Mouse (Mus musculus) heart, embryonic 15.5 days (tissue): ENCODE data around the gene C9orf72. TPM values are rescaled to one million over a fixed set of nuclear protein-coding genes. Genes with fewer than 3 reads are reported as not detected.

ENCODE experiments used
- ATAC-seq: fragments of 200-750 bp; cut with Nextera tagmentation; replicated peaks from 2 replicates; pipeline ENCODE4 v1.8.0; 2017; ENCODE audit warnings: low read depth, moderate TSS enrichment; ENCODE audit not compliant: insufficient number of reproducible peaks, insufficient read depth, low FRiP score
- H3K27ac ChIP-seq: fragments of 300-500 bp; sonication (generic); 2 replicates; pipeline ENCODE4 v1.5.1; 2015; ENCODE audit warnings: mild to moderate bottlenecking, inconsistent platforms
- H3K27me3 ChIP-seq: fragments of 300-500 bp; sonication (generic); 2 replicates; pipeline ENCODE4 v1.6.1; 2015; ENCODE audit warnings: inconsistent platforms
- H3K36me3 ChIP-seq: fragments of 300-500 bp; sonication (generic); 2 replicates; pipeline ENCODE4 v1.6.1; 2015; ENCODE audit warnings: mild to moderate bottlenecking, inconsistent platforms
- H3K4me1 ChIP-seq: fragments of 300-500 bp; sonication (generic); replicated peaks from 2 replicates; pipeline ENCODE4 v1.6.1; 2015; ENCODE audit warnings: inconsistent platforms
- H3K4me2 ChIP-seq: fragments of 300-500 bp; sonication (generic); 2 replicates; pipeline ENCODE4 v1.6.1; 2015; ENCODE audit warnings: inconsistent platforms, mild to moderate bottlenecking, moderate library complexity
- H3K4me3 ChIP-seq: fragments of 300-500 bp; sonication (generic); 2 replicates; pipeline ENCODE4 v1.5.1; 2015; ENCODE audit warnings: mild to moderate bottlenecking, inconsistent platforms
- H3K9ac ChIP-seq: fragments of 300-500 bp; sonication (generic); 2 replicates; pipeline ENCODE4 v1.6.1; 2015; ENCODE audit warnings: mild to moderate bottlenecking, inconsistent platforms
- H3K9me3 ChIP-seq: fragments of 300-500 bp; sonication (generic); replicated peaks from 2 replicates; pipeline ENCODE4 v1.6.1; 2016; ENCODE audit warnings: inconsistent platforms
- WGBS: fragments of 180-500 bp; shearing (Covaris S2); methylation state at CpG from one replicate; pipeline ENCODE4 v1.1.7; 2015; ENCODE audit warnings: mixed read lengths; 5-methylcytosine and 5-hydroxymethylcytosine counted together
- polyA plus RNA-seq: library from polyadenylated mRNA; unstranded; fragments of >200 nt; fragmentation: Nextera tagmentation; extraction: Ambion mirVana; gene quantifications from 2 replicates; pipeline ENCODE4 v1.2.1, GENCODE M21; 2015

Gene C9orf72
- polyA plus RNA-seq, 1 experiment from 2014 or later = 20.1 TPM

DNA sequence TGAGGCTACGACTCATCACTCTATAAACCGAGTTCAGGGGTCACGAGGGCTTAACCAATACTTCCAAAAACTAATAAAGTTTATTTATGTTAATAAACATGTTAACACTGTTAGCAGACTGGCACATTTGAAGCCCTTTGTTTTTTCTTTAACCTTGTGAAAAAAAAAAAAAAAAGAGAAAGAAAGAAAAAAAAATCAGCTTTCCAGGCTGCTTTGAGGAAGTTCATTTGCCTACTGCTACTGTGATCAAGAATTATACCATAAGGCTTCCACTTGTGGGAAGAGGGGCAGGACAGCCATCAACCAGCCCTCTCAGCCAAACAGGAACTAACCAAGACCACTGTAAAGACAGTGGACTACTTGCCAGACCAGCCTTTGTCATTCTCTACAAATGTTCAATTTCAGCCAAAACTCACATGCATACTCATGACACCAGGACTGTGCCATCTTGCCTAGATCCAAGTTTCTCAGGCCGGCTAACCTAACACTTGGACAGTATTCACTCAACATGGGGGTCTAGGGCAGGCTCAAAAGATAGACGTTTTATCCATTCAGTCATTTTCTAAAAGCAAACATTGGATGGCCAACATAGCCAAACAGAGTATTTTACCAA lies 2.5 kb downstream of the C9orf72 start:
- Histone ChIP-seq H3K4me1 (peaks cover 21% of the 10 kb centered on the region), H3K4me3 (no peak overlapping the region), H3K27ac (no peak overlapping the region), H3K9me3 (no peaks in the 10 kb centered on the region), H3K27me3 (no peaks in the 10 kb centered on the region), H3K9ac (no peak overlapping the region), H3K36me3 (no peaks in the 10 kb centered on the region), H3K4me2 (no peak overlapping the region)
- 89% methylated on average over 5 of the region's 5 CpGs for WGBS
- no peak for ATAC-seq

DNA sequence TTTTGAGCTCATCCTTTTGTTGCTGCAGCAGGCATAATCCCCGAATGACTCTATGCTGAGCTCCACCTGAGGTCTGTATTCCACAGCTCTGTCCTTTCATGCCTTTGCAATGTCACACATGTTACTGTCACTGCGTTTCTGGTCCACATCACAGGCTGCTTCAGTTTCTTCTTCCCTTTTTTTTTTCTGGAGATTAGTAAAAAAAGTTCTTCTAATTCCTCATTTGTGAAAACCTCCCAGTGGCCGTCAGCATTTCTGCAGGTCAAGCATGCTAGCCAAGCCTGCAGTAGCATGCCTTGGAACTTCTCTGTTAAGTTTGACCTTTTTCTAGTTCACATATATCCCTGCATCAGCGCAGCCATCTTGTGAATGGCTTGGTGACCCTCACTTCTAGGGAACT lies 4.1 kb downstream of the C9orf72 start:
- no peaks in the 10 kb centered on the region for H3K27me3 ChIP-seq
- 56% methylated on average over 4 of the region's 4 CpGs for WGBS
- no peak overlapping the region for H3K27ac ChIP-seq
- H3K9me3 ChIP-seq = no peaks in the 10 kb centered on the region
- peaks cover 21% of the 10 kb centered on the region for H3K4me1 ChIP-seq
- no peak overlapping the region for H3K4me3 ChIP-seq
- H3K36me3 ChIP-seq = peaks cover 6% of the 10 kb centered on the region; the same call in 1 of the 2 replicates
- H3K4me2 ChIP-seq = no peak overlapping the region
- no peak for ATAC-seq
- no peak overlapping the region for H3K9ac ChIP-seq

DNA sequence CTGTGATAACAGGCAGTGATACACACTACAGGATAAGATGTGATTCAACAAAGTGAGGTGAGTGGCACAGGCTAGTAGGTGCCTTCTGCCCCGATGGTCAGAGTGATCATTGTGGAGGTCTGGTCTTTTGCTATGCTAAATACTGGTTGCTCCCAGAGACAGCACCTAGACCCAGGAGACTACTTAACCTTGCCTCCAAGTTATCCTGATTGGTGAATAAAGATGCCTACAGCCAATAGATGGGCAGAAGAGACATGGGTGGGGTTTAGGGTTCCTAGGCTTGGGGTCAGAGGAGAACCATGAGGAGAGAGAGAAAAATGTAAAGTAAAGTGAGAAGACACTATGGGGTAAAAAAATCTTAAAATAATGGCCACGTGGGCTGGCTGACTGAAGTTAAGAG lies 4.8 kb downstream of the C9orf72 start:
- 48% methylated on average over 2 of the region's 2 CpGs for WGBS
- Histone ChIP-seq H3K4me3 (no peak overlapping the region), H3K36me3 (peaks cover 9% of the 10 kb centered on the region), H3K27me3 (no peaks in the 10 kb centered on the region), H3K27ac (no peak overlapping the region; the same call in 1 of the 2 replicates), H3K4me1 (peaks cover 21% of the 10 kb centered on the region), H3K9ac (no peak overlapping the region), H3K9me3 (no peaks in the 10 kb centered on the region), H3K4me2 (no peak overlapping the region)
- no peak for ATAC-seq

DNA sequence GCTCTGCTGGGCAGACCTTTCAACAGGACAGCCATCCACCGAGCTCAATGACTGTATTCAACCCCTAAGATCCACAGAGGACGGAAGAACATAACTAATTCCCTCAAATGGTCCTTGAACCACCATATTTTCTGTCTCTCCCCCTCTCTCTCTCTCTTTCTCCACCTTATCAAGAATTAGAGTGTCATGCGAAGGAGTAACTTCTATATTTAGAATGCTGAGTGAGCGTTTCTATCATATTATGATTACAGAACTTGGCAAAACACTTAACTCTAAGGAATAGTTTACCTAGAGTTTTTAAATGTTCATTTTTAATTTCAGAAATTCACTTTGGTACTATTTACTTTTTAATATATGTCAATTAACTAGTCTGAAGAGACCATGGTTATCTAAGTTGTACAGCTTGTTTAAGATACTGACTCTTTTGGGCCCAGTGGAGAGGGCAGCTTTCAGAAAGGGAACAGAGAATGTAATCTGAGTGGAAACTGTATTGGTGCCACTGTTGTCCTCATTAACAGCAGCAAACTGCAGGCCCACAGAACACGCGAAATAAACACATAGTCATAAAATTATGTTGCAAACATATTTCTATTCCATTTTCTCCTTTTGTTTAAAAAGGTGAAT lies 5.8 kb downstream of the C9orf72 start:
- no peaks in the 10 kb centered on the region for H3K27me3 ChIP-seq
- no peak for ATAC-seq
- no peak overlapping the region for H3K9ac ChIP-seq
- 39% methylated on average over 6 of the region's 6 CpGs for WGBS
- H3K9me3 ChIP-seq = no peaks in the 10 kb centered on the region
- peaks cover 18% of the 10 kb centered on the region for H3K36me3 ChIP-seq
- H3K27ac ChIP-seq = peak overlapping the region; percentile 70
- H3K4me1 ChIP-seq = peaks cover 21% of the 10 kb centered on the region
- H3K4me2 ChIP-seq = no peak overlapping the region
- H3K4me3 ChIP-seq = no peak overlapping the region

DNA sequence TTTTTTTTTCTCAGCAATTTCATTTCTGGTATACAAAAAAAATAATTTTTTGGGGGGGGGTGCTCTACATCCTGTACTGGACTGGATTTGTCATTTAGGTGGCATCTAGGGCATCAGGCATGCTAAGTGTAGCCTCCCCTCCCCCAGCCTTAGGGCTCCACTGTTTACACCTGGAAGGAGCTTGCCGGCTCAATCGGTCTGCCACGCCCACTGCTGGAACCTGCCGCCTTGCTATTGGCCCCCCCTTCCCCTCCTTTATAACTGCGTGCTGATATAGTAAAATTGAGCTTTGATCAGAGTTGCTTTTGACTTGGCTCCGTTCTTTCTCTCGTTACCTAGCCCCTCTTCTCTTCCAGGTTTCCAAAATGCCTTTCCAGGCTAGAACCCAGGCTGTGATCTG lies 21.3 kb downstream of the C9orf72 start:
- Histone ChIP-seq H3K27me3 (no peaks in the 10 kb centered on the region), H3K4me1 (no peaks in the 10 kb centered on the region), H3K27ac (no peak overlapping the region), H3K4me3 (no peak overlapping the region), H3K9me3 (no peaks in the 10 kb centered on the region), H3K36me3 (peaks cover 37% of the 10 kb centered on the region), H3K4me2 (no peak overlapping the region), H3K9ac (no peak overlapping the region)
- 69% methylated on average over 7 of the region's 7 CpGs for WGBS
- ATAC-seq = no peak

DNA sequence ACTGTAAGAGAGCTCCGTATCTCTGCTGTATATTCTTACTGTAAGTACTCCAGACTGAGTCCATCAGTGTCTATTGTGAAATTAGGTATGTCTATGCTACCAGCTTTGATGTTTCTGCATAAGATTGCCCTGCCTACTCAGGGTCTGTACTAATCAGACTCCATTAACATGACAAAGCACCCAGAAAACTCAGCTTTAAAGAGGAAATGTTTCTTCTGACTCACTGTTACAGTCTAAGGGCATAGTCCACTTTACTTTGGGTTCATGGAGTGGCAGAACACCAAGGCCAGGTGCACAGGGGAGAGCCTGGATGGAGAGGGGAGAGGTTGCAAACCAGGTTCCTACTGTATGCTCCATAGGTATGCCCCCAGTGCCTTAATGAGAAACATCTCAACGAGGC lies 22.3 kb downstream of the C9orf72 start:
- Histone ChIP-seq H3K9ac (no peak overlapping the region), H3K4me3 (no peak overlapping the region), H3K4me2 (no peak overlapping the region), H3K27me3 (no peaks in the 10 kb centered on the region), H3K36me3 (peaks cover 37% of the 10 kb centered on the region), H3K4me1 (no peaks in the 10 kb centered on the region), H3K9me3 (no peaks in the 10 kb centered on the region), H3K27ac (no peak overlapping the region)
- ATAC-seq = no peak
- 88% methylated on average over 2 of the region's 2 CpGs for WGBS

DNA sequence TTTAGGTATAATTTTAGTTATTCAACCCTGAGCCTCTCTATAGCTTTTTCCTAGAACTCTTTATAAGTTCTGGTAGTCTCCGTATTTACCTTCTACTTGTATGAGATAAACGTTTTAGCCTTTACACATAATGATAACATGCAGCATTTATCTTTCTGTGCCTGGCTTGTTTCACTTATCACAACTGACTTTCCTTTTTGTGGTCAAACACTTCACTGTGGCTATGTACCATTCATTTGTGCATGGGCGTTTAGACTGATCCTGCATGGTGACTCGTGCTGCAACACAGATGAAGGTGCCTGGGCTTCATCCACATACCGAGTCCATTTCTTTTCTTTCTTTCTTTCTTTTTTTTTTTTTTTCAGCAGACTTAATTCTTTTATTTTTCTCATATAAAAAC lies 24.3 kb downstream of the C9orf72 start:
- no peak overlapping the region for H3K4me3 ChIP-seq
- no peaks in the 10 kb centered on the region for H3K4me1 ChIP-seq
- H3K27ac ChIP-seq = no peak overlapping the region
- ATAC-seq = no peak
- no peak overlapping the region for H3K4me2 ChIP-seq
- peaks cover 44% of the 10 kb centered on the region for H3K36me3 ChIP-seq
- WGBS = 73% methylated on average over 5 of the region's 5 CpGs
- H3K27me3 ChIP-seq = no peaks in the 10 kb centered on the region
- H3K9ac ChIP-seq = no peak overlapping the region
- no peaks in the 10 kb centered on the region for H3K9me3 ChIP-seq

DNA sequence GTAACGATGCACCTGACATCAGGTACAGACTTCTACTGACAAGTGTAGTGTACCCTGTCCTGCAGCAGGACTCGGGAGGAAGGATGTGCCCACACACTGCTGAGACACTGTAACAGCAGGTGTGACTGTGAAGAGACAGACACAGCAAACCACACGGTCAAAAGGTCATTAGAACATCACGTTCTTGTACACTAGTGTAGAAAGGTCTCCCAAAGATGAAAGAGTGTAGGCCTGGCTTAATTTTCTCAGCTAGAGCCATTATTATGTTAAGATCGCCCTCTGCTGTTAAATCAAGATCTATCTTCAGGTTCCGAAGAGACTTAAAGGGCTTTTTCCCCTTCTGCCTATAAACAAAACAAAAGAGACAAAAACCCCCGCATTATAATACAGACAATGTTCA lies 33.2 kb downstream of the C9orf72 start:
- H3K4me2 ChIP-seq = no peak overlapping the region
- no peak overlapping the region for H3K9ac ChIP-seq
- H3K36me3 ChIP-seq = peaks cover 16% of the 10 kb centered on the region; the same call in 1 of the 2 replicates
- no peaks in the 10 kb centered on the region for H3K9me3 ChIP-seq
- no peak overlapping the region for H3K4me3 ChIP-seq
- no peak for ATAC-seq
- H3K4me1 ChIP-seq = peaks cover 7% of the 10 kb centered on the region
- no peaks in the 10 kb centered on the region for H3K27me3 ChIP-seq
- no peak overlapping the region for H3K27ac ChIP-seq
- WGBS = 41% methylated on average over 7 of the region's 7 CpGs

DNA sequence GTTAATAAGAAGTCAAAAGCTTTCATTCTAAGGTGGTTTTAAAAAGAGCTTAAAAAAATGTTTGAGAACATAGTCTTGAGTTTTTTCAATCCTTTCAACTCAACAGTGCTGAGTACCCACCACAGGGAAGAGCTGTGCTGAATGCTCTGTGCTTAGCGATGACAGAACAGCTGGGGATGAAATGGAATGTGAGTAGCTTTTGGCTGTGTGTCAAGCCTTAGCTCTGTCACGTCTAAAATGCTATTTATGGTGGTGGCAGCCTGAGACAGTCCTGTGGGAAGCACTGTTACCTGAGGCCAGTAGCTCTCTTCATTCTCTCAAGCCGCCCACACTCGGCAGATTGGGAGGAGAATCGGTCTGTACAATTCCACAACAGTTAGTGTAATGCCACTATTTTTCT lies 36.2 kb downstream of the C9orf72 start:
- H3K36me3 ChIP-seq = peaks cover 7% of the 10 kb centered on the region; the same call in 1 of the 2 replicates
- H3K27ac ChIP-seq = peak overlapping the region; percentile 32; the same call in 1 of the 2 replicates

DNA sequence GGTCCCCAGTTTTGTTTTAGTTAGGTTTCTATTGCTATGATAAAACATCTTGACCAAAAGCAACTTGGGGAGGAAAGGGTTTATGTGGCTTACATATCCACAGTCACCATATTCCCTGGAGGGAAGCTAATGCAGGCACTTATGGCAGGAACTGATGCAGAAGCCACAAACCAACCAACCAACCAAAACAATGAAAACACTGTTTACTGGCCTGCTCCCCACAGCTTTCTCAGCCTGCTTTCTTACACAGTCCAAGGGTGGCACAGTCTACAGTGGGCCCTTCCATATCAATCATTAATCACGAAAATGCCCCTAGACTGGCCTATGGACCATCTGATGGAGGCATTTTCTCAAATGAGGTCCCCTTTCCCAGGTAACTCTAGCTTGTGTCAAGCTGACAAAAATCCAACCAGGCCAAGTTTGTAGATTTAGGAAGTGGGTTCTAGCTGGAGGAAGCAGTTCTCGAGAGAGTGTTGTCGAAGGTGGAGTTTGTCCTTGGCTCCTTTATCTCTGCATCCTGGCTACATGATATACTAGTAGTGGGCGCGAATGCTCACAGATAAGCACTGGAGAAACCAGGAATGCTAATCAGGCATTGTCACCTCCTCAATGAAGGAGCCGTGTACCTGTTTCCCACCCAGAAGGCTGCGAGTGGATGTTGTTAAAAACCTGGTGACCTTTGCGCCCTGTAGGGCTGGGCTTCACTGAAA lies 38.2 kb downstream of the C9orf72 start:
- Histone ChIP-seq H3K4me1 (peaks cover 7% of the 10 kb centered on the region), H3K27ac (no peak overlapping the region), H3K36me3 (no peaks in the 10 kb centered on the region; the same call in 1 of the 2 replicates), H3K4me2 (no peak overlapping the region), H3K9ac (no peak overlapping the region), H3K9me3 (no peaks in the 10 kb centered on the region), H3K27me3 (no peaks in the 10 kb centered on the region), H3K4me3 (no peak overlapping the region)
- no peak for ATAC-seq
- 73% methylated on average over 8 of the region's 8 CpGs for WGBS

More for the DNA sequence above, 36.2 kb downstream of the C9orf72 start:
- Histone ChIP-seq H3K4me3 (no peak overlapping the region), H3K9me3 (no peaks in the 10 kb centered on the region), H3K9ac (no peak overlapping the region), H3K4me1 (peaks cover 7% of the 10 kb centered on the region), H3K27me3 (no peaks in the 10 kb centered on the region), H3K4me2 (no peak overlapping the region)
- ATAC-seq = peak; percentile 50; the same call in 1 of the 2 replicates
- 47% methylated on average over 5 of the region's 5 CpGs for WGBS

DNA sequence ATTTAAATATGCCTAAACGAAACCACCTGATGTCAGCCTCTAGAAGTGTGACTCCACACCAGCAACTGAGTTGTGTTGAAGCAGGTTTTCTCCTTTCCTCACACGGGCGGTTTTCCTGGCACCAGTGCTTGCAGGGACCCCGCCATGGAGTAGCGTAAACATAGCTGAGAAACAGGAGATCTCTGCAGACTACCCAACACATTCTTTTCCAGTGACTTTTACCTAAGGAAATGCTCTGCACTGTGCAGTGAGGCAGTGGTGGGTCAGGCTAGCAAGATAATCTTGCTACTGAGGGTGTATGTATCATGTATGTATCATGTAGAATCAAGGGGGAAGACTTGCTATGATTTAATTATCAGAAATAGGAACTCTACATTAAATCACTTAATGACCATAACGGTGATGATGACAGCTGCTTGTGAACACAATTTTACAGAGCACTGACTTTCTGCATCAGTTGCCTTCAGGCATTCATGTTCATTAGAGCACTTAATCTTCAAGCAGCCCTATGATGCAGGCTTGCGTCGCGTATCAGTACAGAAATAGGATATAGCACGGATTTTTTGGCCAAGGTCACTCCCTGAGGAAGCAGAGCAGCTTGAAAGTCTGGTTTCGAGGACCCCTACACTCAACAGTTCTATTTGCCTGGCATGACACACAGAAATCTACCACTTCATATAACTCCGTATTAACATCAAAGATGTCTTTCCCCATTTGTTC lies 47.9 kb downstream of the C9orf72 start:
- 64% methylated on average over 12 of the region's 12 CpGs for WGBS
- Histone ChIP-seq H3K9ac (no peak overlapping the region), H3K4me3 (no peak overlapping the region), H3K27ac (no peak overlapping the region), H3K36me3 (no peaks in the 10 kb centered on the region), H3K4me2 (no peak overlapping the region), H3K27me3 (no peaks in the 10 kb centered on the region), H3K9me3 (no peaks in the 10 kb centered on the region), H3K4me1 (no peaks in the 10 kb centered on the region; the same call in 1 of the 2 replicates)
- no peak for ATAC-seq
